Mouse (Mus musculus) kidney, adult 2 months (tissue): ENCODE results near the gene Lfng. TPM values are rescaled to one million over a fixed set of nuclear protein-coding genes. Genes with fewer than 3 reads are reported as not detected.

Experiments used
- DNase-seq: peaks from one replicate; pipeline ENCODE4 v3.0.0; 2021
- H3K27ac ChIP-seq: fragments of 200-500 bp; 2 replicates; pipeline ENCODE4 v1.5.1; 2012; ENCODE audit warnings: low read depth, low read length, control low read depth, inconsistent platforms; ENCODE audit not compliant: insufficient read depth
- H3K27me3 ChIP-seq: fragments of 200-500 bp; replicated peaks from 2 replicates; pipeline ENCODE4 v1.6.1; 2012; ENCODE audit warnings: mild to moderate bottlenecking, moderate library complexity, low read length, inconsistent platforms; ENCODE audit not compliant: control insufficient read depth, insufficient read depth
- H3K36me3 ChIP-seq: fragments of 200-500 bp; 2 replicates; pipeline ENCODE4 v1.6.1; 2012; ENCODE audit warnings: mild to moderate bottlenecking, moderate library complexity, low read length, inconsistent platforms; ENCODE audit not compliant: control insufficient read depth, insufficient read depth
- H3K4me1 ChIP-seq: fragments of 200-500 bp; 2 replicates; pipeline ENCODE4 v1.6.1; 2011; ENCODE audit warnings: low read length; ENCODE audit not compliant: control insufficient read depth, insufficient read depth
- H3K4me3 ChIP-seq: fragments of 200-500 bp; 2 replicates; pipeline ENCODE4 v1.5.1; 2011; ENCODE audit warnings: mild to moderate bottlenecking, low read depth, low read length, control low read depth; ENCODE audit not compliant: insufficient read depth
- CTCF ChIP-seq: fragments of 200-500 bp; conservative IDR thresholded peaks from 2 replicates; pipeline ENCODE4 v1.5.1; 2011; ENCODE audit warnings: low read depth, mild to moderate bottlenecking, control low read depth, low read length, moderate library complexity, mixed read lengths; ENCODE audit not compliant: insufficient read depth, insufficient read length
- POLR2A ChIP-seq: fragments of 200-500 bp; IDR thresholded peaks from one replicate; pipeline ENCODE4 v1.6.1; 2011; ENCODE audit warnings: low read depth, low read length, control low read depth
- WGBS: fragments of 180-500 bp; shearing (Covaris S2); methylation state at CpG from one replicate; pipeline ENCODE4 v1.1.7; 2018; 5-methylcytosine and 5-hydroxymethylcytosine counted together
- polyA plus RNA-seq: library from polyadenylated mRNA; depleted of rRNA; stranded (reverse); fragments of >200 nt; gene quantifications from 2 replicates; pipeline ENCODE4 v1.2.3, GENCODE M21; 2012

Gene Lfng
- polyA plus RNA-seq, 1 experiment = 43.3 TPM

DNA sequence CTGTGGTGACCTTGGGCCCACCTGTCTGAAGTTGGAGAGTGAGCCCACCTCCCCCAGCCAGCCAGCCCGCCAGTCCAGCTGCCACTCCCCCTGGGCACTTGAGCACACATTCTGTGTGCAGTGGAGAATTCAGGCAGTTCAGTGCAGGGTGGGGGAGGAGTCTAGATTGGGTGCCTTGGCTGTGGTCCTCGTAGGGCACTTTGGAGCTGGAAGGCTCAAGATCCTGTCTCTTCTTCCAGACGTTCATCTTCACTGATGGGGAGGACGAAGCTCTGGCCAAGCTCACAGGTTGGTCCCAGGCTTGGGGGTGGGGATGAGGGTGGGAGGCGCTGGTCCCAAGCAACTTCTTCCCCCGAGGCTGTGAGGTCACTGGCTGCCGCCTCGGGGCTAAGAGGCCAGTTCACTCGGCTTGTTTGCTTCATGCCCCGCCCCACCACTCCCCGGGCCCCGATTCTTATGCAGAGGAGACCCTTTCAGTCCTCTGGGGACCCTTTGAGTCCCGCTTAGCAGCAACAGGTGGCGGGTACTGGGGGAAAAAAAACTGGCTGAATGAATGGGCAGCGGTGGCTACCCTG, 4.6 kb downstream of the Lfng start:
- no peak for DNase-seq
- H3K27me3 ChIP-seq = no peaks in the 10 kb centered on the region
- 30% methylated on average over 15 of the region's 15 CpGs for WGBS
- H3K36me3 ChIP-seq = no peaks in the 10 kb centered on the region
- peak overlapping the region; percentile 30; the same call in 1 of the 2 replicates for H3K4me3 ChIP-seq
- H3K4me1 ChIP-seq = no peaks in the 10 kb centered on the region
- TF ChIP-seq CTCF = no peak
- no peak for TF ChIP-seq POLR2A
- 0 out of 2 replicates have a peak overlapping the region, but pooled peaks have one; percentile 17 for H3K27ac ChIP-seq

DNA sequence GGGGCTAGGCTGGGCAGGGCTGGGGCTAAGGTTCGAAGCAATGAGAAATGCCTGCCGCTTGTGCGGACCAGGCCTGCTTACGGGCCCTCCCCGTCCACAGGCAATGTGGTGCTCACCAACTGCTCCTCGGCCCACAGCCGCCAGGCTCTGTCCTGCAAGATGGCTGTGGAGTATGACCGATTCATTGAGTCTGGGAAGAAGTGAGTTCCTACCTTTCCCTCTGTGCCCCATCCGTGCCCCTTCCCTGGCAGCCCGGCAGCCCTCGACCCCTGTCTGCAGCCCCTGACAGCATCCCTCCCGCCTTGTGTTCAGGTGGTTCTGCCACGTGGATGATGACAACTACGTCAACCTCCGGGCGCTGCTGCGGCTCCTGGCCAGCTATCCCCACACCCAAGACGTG, 5.1 kb downstream of the Lfng start:
- no peak overlapping the region for H3K4me3 ChIP-seq
- no peak overlapping the region for H3K27ac ChIP-seq
- H3K4me1 ChIP-seq = no peaks in the 10 kb centered on the region
- no peaks in the 10 kb centered on the region for H3K27me3 ChIP-seq
- TF ChIP-seq CTCF (no peak), POLR2A (no peak)
- WGBS = 71% methylated on average over 18 of the region's 18 CpGs
- no peak for DNase-seq
- H3K36me3 ChIP-seq = no peaks in the 10 kb centered on the region

DNA sequence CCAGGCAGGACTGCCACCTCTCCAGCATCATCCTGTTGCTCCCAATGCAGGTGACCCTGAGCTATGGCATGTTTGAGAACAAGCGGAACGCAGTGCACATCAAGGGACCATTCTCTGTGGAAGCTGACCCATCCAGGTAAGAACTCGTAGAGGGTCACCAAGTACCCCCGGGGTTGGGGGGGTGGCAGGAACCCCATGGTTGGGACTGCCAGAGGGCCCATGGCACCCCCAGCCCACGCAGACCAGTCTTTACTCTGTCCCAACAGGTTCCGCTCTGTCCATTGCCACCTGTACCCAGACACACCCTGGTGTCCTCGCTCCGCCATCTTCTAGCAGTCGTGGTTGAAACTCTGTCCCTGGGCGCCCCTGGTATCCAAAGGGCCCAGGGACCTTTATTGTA, 7.0 kb downstream of the Lfng start:
- Histone ChIP-seq H3K4me1 (no peaks in the 10 kb centered on the region), H3K27ac (no peak overlapping the region), H3K27me3 (no peaks in the 10 kb centered on the region), H3K36me3 (no peaks in the 10 kb centered on the region), H3K4me3 (no peak overlapping the region)
- no peak for DNase-seq
- TF ChIP-seq POLR2A (no peak), CTCF (no peak)
- WGBS = 95% methylated on average over 10 of the region's 10 CpGs

DNA sequence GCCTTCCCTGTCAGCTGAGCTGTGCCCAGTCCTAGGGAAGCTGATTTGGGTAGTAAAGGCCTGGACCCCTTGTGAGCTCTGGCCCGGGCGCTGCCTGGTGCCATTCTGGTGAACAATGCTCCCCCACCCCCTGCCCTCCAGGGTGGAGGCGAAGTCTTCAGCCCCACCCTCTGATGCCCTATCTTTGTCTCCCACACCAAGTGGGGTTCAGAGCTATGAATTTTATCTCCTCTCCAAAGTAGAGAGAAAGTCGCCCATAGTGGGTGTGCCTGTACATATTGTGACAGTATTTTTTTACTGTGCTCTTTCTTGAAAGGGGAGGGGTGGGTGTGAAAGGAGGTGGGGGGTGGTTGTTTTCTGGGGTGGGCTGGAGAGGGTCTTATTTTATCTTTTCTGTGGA, 7.7 kb downstream of the Lfng start:
- H3K27me3 ChIP-seq = no peaks in the 10 kb centered on the region
- H3K4me3 ChIP-seq = no peak overlapping the region
- no peaks in the 10 kb centered on the region for H3K4me1 ChIP-seq
- H3K36me3 ChIP-seq = no peaks in the 10 kb centered on the region
- no peak for DNase-seq
- WGBS = 85% methylated on average over 4 of the region's 4 CpGs
- H3K27ac ChIP-seq = no peak overlapping the region
- no peak for TF ChIP-seq POLR2A
- no peak for TF ChIP-seq CTCF

DNA sequence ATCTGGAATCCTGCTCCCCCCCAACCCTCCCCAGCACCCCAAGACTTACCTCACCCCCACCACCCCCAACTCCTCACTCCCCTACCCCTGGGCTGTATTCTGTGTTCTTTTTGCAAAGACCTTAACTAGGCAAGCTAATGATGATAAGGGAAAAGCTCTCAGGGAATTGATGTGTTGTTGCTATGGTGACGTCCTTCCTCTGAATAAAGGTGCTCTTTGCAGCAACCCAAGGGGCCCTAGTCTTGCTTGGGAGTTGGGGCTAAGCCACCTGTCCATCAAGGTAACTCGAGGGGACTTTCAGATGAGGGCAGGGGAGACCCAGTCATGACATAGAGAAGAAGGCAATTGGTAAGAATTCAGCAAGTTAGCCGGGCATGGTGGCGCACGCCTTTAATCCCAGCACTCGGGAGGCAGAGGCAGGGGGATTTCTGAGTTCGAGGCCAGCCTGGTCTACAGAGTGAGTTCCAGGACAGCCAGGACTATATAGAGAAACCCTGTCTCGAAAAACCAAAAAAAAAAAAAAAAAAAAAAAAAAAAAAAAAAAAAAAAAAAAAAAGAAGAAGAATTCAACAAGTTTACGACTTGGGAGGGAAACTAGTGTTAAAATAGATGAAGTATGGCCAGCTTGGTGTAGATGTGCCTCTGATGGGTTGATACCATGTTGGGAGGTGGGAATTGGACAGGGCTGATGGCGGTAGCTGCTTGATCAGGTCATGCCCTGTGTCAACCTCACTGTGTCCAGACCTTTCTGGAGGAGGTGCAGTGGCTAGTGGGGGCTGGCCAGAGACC, 8.4 kb downstream of the Lfng start:
- no peak overlapping the region for H3K27ac ChIP-seq
- no peaks in the 10 kb centered on the region for H3K4me1 ChIP-seq
- no peak for DNase-seq
- no peaks in the 10 kb centered on the region for H3K36me3 ChIP-seq
- TF ChIP-seq CTCF (no peak), POLR2A (no peak)
- WGBS = 76% methylated on average over 10 of the region's 10 CpGs
- H3K27me3 ChIP-seq = no peaks in the 10 kb centered on the region
- H3K4me3 ChIP-seq = no peak overlapping the region

DNA sequence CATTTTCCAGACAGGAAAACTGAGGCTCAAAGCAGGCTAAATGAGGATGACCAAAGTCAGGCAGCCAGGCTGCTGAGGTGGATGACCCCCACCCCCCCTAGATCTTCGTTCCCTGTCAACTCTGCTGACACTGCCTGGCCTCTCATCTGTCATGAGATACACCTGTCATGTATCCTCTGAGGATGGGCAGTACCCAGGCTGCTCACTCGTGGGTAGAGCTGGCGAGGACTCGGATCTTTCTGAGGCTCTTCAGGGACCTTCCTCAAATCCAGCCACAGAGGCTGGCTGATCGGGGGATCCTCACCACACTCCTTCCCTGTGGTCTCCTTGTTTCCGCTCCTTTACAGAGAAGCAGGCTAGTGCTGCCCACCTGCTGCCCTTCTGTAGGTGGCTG, 9.0 kb downstream of the Lfng start:
- no peak for DNase-seq
- no peak overlapping the region for H3K4me3 ChIP-seq
- TF ChIP-seq CTCF (no peak), POLR2A (no peak)
- H3K27ac ChIP-seq = no peak overlapping the region
- no peaks in the 10 kb centered on the region for H3K36me3 ChIP-seq
- H3K27me3 ChIP-seq = no peaks in the 10 kb centered on the region
- WGBS = 84% methylated on average over 6 of the region's 6 CpGs
- no peaks in the 10 kb centered on the region for H3K4me1 ChIP-seq

DNA sequence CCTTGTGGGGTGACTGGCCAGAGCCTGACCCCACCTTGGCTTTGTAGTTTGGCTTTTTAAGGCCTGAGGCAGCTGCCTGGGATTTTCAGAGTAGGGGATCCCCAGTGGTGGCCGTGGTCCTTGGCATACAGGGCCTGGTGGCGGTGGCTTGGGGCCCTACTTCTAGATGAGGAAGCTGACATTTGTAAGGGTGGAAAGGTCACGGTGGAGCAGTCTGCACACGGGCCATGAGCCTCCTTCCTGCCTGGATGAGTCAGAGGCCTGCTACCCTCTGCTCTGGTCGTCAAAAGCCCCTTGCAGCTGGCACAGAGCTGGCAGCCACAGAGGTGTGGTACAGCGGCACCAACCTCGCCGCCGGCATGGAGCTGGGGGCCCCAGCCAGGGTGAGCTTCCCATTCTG, 9.6 kb downstream of the Lfng start:
- Histone ChIP-seq H3K4me3 (no peak overlapping the region), H3K4me1 (no peaks in the 10 kb centered on the region), H3K27ac (peak overlapping the region; percentile 37; the same call in 1 of the 2 replicates), H3K27me3 (no peaks in the 10 kb centered on the region), H3K36me3 (no peaks in the 10 kb centered on the region)
- 70% methylated on average over 9 of the region's 9 CpGs for WGBS
- TF ChIP-seq CTCF (no peak), POLR2A (no peak)
- no peak for DNase-seq
